Mouse (Mus musculus) olfactory bulb, adult 2 months (tissue): Measurements from ENCODE around the gene Slc2a1. TPM values are rescaled to one million over a fixed set of nuclear protein-coding genes. Genes with fewer than 3 reads are reported as not detected.

Experiments used
- H3K27ac ChIP-seq: fragments of 200-500 bp; 2 replicates; pipeline ENCODE4 v1.5.1; 2012; ENCODE audit warnings: low read depth, low read length; ENCODE audit not compliant: insufficient read depth
- H3K4me1 ChIP-seq: fragments of 200-500 bp; 2 replicates; pipeline ENCODE4 v1.6.1; 2012; ENCODE audit warnings: low read length; ENCODE audit not compliant: control insufficient read depth, insufficient read depth
- H3K4me3 ChIP-seq: fragments of 200-500 bp; 2 replicates; pipeline ENCODE4 v1.5.1; 2012; ENCODE audit warnings: mild to moderate bottlenecking, low read depth, low read length, moderate library complexity; ENCODE audit not compliant: insufficient read depth
- CTCF ChIP-seq: fragments of 200-500 bp; IDR thresholded peaks from 2 replicates; pipeline ENCODE4 v1.5.1; 2012; ENCODE audit warnings: low read depth, mild to moderate bottlenecking, low read length, moderate library complexity; ENCODE audit not compliant: insufficient read depth
- POLR2A ChIP-seq: fragments of 200-500 bp; IDR thresholded peaks from 2 replicates; pipeline ENCODE4 v1.6.1; 2012; ENCODE audit warnings: mild to moderate bottlenecking, low read depth, low read length, moderate library complexity; ENCODE audit not compliant: insufficient read depth
- WGBS: fragments of 180-500 bp; shearing (Covaris S2); methylation state at CpG from one replicate; pipeline ENCODE4 v1.1.7; 2018; 5-methylcytosine and 5-hydroxymethylcytosine counted together
- polyA plus RNA-seq: library from polyadenylated mRNA; stranded (reverse); fragments of >200 nt; gene quantifications from 2 replicates; pipeline ENCODE4 v1.2.4, GENCODE M21; 2012; ENCODE audit warnings: low replicate concordance; ENCODE audit not compliant: missing spikeins, insufficient read depth, insufficient read length

Gene Slc2a1
- polyA plus RNA-seq, 1 experiment, result not detected

DNA sequence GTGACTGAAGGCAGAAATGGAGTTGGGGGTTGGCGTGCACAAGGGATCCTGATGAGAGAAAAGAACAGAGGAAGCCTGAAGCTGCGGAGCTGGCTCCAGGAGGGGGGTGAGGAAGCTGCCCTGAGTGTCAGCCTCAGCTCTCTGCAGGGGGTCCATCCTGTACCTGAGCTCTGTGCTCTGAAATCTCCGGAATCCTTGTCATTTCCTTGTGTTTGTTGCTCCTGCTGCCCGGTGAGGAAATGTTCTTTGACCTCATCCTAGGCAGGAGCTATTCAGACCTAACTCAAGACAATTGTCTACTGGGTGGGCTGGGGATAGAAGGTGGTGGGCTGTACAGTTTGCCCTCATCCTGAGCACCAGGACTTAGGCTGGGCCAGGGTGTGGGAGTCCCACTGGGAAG lies 13.5 kb upstream of the Slc2a1 start:
- WGBS, result 55% methylated on average over 4 of the region's 4 CpGs
- TF ChIP-seq POLR2A (no peak), CTCF (no peak)
- no peak overlapping the region for H3K27ac ChIP-seq
- no peaks in the 10 kb centered on the region for H3K4me1 ChIP-seq
- no peak overlapping the region for H3K4me3 ChIP-seq

DNA sequence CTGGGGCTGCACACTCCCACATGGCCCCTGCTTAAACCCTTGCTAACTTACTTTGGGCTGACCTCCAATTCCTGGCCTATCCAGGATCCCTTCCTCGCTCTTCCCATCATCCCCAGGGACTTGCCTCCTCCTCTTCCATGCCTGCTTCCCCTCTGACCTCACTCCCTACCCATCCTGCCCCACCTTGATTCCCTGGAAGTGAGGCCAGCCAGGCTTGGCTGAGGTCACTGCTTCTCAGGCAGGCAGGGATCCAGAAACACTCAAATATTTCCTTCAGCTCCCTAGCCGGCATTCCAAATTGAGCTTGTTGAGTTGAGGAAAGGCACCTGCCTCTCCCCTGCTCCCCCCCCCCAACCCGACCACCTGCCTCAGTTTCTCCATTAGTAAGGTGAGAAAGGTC lies 12.1 kb upstream of the Slc2a1 start:
- Histone ChIP-seq H3K4me3 (no peak overlapping the region), H3K27ac (no peak overlapping the region), H3K4me1 (no peaks in the 10 kb centered on the region)
- WGBS, result 66% methylated on average over 3 of the region's 3 CpGs
- no peak for TF ChIP-seq POLR2A
- TF ChIP-seq CTCF, result no peak

DNA sequence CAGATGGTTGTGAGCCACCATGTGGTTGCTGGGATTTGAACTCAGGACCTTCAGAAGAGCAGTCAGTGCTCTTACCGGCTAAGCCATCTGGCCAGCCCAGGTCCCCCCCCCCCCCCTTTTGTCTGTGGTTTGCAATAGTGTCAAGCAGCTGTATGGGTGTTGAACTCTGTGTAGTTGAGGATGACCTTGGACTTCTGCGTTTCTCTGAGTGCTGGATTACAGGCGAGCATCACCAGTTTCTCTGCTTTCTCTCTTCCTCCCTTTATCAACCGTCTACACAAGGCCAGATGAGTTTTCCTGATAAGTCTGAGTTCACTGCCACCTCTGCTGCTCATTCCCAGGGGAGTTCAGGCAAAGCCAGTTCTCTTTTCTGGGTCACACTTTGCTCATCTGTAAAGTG lies 11.1 kb upstream of the Slc2a1 start:
- Histone ChIP-seq H3K4me1 (no peaks in the 10 kb centered on the region; the same call in 1 of the 2 replicates), H3K27ac (no peak overlapping the region), H3K4me3 (no peak overlapping the region)
- WGBS, result 92% methylated on average over 4 of the region's 4 CpGs
- TF ChIP-seq CTCF, result no peak
- no peak for TF ChIP-seq POLR2A

DNA sequence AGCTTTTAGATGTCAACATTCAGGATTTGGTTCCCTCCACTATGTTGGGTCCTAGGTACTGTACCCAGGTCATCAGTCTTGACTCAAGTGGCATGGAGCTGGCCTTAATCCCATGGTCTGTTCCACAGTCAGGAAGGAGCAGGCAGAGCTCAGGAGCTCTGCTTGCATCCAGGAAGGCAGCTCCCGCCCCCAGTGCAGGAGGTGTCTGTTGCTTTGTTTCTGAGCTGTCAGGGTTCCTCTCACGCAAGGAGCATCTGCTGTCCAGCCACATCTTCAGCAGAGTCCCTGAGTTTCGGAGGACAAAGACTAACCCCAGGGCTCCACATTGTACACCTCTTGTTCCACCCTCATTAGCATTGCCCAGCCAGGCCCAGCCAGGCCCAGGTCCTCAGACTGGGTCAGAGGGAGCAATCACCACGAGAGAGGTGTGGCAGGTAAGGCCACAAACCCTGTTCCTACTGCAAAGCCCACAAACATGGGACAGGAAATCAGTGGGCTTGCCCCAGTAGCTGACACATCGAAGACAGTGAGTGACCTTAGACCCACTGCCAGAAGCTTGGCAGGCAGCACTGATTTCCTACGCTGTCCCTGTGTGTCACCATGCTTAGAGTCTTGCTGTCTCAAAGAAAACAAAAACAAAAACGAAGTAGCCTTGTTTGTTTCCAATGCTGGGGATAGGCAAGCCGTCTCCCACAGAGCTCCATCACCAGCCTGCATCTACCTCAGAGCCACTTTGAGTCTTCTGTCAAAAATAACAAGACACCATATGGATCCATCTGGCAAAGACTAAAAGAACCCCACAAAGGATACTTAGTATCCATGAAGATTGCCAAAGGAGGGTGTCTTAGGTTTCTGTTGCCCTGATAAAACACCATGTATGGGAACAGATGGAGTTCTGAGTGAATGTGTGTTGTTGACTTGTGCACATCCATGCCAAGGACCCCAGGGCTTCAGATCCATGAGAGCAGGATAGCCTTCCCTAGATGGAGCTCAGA lies 10.0 kb upstream of the Slc2a1 start:
- Histone ChIP-seq H3K27ac (no peak overlapping the region), H3K4me3 (no peak overlapping the region), H3K4me1 (peaks cover 3% of the 10 kb centered on the region; the same call in 1 of the 2 replicates)
- 67% methylated on average over 8 of the region's 8 CpGs for WGBS
- TF ChIP-seq CTCF (no peak), POLR2A (no peak)

GRCm38 (mm10) chr4:119101392-119101791 lies 7.1 kb upstream of the Slc2a1 start:
- peaks cover 10% of the 10 kb centered on the region for H3K4me1 ChIP-seq
- TF ChIP-seq CTCF, result no peak
- TF ChIP-seq POLR2A, result no peak
- no peak overlapping the region for H3K4me3 ChIP-seq
- WGBS, result 89% methylated on average over 3 of the region's 3 CpGs
- H3K27ac ChIP-seq, result no peak overlapping the region

DNA sequence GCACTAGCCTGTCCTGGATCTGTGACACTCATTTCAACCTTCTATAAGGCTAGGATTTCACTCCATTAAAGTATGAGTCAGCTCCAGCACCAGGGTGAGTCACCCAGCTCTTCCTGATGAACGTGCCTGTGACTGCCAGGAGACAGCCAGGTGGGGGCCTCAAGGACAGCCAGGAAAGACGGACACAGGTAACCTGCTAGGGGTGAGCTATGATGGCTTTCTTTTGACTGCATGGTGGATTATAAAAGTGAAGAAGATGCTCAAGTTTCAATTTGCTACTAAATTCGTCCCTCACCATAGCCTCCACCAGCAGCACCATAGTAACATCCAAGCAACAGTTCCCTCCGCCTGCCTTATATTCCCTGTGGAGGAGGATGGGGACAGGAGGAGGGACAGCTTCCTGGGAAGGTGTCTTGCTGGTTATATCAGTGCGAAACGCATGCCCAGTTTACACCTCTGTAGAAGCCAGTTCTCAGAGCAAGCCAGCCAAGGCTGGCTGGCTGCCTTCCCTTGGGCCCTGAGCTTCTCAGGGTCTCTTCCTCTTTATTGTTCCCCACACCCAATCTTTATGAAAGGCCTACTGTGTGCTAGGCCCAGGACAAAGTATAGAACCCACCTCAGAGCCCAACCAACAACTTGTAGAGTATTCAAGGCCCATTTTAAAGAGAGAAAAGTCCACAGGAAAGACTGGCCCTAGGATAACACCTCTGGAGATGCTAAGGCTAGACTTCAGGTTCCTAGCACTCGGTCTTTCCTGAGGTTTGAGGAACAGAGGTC lies 6.0 kb upstream of the Slc2a1 start:
- TF ChIP-seq CTCF (no peak), POLR2A (no peak)
- Histone ChIP-seq H3K4me3 (no peak overlapping the region), H3K27ac (no peak overlapping the region), H3K4me1 (peaks cover 10% of the 10 kb centered on the region)
- 68% methylated on average over 7 of the region's 7 CpGs for WGBS

- TF ChIP-seq CTCF, result no peak
- no peak for TF ChIP-seq POLR2A
- 48% methylated on average over 4 of the region's 4 CpGs for WGBS
- Histone ChIP-seq H3K4me1 (peaks cover 12% of the 10 kb centered on the region), H3K27ac (no peak overlapping the region), H3K4me3 (no peak overlapping the region)
These were observed 3.7 kb upstream of the Slc2a1 start for GRCm38 (mm10) chr4:119104847-119105246.

DNA sequence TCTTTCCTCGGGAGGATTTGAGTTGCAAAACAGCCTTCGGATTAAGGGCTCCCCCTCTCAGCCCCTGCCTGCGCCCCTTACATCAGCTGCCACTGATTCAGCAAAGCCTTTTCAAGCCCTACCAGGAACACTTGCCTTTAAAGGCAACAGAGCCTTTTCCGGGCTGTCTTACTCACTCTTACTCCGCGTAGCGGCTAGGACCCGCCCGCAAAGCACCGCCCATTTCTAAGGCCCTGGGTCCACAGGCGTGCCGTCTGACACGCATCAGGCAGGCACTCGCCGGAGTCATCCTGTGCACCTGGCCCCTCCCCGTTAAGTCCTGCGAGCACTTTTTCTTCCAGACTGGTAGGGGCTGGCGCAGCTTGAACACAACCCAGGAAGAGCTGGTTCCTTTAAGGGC lies 2.8 kb upstream of the Slc2a1 start:
- TF ChIP-seq POLR2A, result no peak
- no peak for TF ChIP-seq CTCF
- peak overlapping the region; percentile 45 for H3K4me3 ChIP-seq
- H3K4me1 ChIP-seq, result peaks cover 12% of the 10 kb centered on the region
- under 1% methylated on average over 18 of the region's 18 CpGs for WGBS
- no peak overlapping the region for H3K27ac ChIP-seq

DNA sequence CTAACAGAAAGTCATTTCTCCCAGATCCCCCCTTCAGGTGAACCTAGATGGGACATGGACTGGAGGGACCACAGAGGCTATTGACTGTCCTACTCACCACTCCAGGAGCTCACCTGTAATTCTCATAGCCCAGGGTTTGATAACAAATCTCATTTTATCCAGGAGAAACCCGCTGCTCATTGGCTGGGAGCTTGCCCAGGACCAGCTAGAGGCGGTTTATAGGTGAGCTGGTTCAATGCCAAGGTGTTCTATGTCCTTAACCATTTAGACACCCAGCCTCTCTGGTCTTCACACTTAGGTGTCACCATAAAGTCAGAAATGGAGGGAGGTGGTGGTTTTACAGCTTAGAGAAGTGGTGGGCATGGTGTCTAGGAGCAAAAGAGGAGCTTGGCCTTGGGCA lies 644 bp upstream of the Slc2a1 start:
- Histone ChIP-seq H3K27ac (no peak overlapping the region), H3K4me1 (peaks cover 14% of the 10 kb centered on the region), H3K4me3 (peak overlapping the region; percentile 80; the same call in 1 of the 2 replicates)
- 84% methylated on average over 2 of the region's 2 CpGs for WGBS
- TF ChIP-seq CTCF (no peak), POLR2A (no peak)
